Mouse (Mus musculus) yolk sac, embryonic 10.5 days (tissue): ENCODE data around the gene Zfp948.

Source experiments
- DNase-seq: peaks from one replicate; pipeline ENCODE4 v3.0.0-alpha.2; 2017; ENCODE audit warnings: low spot score

The Zfp948 gene

DNA sequence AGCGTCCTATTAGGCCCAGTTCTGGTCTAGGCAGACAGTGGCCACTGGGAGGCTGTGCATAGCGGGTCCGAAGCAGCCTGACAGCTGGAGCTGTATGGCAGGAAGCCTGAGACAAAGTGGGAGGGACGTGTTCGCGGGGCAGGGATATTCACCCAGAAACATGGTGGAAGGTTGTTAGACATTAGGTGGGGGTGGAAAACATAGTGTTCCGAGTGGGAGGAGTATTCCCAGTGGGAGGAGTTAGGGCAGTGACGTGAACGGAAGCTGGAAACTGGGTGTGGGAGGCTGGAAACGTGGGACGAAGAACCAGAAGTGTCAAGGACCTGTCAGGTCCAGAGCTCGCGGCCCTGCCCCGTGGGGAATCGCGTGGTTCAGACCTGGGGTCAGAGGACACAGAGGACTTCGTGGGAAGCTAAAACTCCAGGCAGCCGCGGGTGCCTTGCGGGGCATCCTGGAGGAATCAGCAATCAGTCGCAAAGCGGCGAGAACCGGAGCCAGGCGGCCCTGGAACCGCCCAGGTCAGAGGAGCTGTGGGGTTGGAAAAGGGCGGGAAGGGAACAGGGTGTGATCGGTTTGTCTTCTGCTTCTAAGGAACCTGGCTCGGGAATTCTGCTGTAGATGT lies at the start of gene Zfp948:
Gene Zfp948, plus strand, starts transcription at position 281 of the 622 bp plus-strand sequence.
- DNase-seq = peak; percentile 94

GRCm38 (mm10) chr17:21517130-21517671 lies 49.6 kb upstream of the Zfp948 start:
- DNase-seq = no peak

DNA sequence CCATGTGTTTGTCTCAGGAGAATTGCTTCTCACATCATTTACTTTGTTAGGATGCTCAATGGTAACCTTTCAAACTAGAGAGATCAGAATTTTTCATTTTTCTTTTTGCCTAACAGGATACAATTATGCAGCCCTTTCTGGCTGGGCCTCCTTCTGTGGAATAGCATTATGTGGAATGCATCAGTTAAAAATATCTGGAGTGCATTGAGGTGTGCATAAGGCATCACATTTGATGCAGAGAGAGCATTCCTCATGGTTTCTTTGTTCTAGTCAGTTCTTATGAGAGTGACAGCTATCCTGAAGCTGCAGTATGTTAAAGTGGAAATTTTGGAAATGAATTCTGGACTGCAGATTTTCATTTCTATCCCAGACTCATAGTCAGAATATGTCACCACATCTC lies 40.5 kb upstream of the Zfp948 start:
- no peak for DNase-seq

DNA sequence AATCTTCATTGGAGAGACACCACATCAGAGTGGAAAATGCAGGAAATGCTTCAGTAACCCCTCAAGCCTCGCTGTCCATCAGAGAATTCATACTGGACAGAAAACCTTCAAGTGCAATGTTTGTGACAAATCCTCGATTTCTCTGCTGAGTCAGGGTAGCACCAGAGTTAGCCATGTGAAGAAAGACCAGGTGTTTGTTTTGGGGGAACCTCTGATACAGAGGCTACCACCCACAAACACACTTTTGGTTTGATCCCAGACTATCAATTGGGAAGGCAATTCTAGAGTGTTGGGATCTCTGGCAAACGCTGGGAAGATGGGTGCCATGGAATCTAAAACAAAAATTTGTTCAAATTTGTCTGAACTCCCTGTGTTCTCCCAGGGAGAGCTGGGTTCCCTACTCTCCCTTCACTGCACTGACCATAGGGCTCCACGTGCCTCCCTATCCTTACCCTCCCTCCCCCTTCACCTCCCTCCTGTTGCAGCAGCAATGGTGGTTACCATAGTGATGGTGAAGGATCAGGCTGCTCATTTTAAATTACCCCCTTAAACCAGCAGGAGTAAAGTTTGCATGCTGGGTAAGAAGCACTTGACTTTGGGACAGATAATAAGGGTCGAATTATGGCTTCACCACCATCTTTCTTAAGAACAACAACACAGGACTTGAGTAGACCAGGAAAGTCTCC lies 36.0 kb upstream of the Zfp948 start:
- DNase-seq = no peak

GRCm38 (mm10) chr17:21531621-21532020 lies 35.2 kb upstream of the Zfp948 start:
- no peak for DNase-seq

DNA sequence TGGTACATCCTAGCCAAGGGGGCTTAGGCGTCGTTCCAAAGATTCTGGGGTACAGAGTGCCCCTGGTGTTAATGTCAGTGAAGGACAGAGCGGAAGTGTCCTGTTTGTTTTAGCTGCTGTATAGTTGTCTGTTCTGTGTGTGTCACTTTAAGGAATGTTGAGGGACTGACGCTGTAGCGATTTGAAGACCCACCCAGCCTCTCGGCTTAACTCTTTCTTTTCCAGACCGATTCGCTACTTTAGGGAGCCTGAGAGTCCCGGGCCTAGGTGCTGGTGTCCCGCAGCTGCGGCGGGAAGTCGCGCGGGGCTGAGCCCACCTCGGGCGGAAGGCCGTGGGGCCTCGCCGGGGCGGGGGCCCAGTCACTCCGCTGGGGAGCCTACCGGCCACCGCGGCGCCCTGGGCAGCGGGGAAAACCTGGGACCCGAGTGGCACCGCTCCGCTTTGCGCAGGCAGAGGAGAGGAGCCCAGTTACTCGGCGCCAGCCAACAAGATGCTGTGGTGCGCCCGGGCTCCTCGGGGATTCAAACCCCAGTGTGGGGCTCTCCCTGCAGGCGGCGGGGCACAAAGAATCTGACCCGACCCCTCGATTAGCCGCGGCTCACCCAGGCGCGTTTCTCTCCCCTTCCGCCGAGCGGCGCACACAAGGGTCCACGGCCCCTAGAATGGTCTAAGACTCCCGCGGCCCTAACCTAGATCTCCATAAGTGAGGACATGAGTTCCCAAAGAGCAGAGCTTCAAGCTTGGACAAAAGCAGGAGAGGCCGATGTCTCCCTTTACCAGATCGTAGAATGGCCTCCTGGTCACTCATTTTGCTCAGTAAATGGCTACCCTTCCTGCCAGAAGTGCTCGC lies 34.5 kb upstream of the Zfp948 start:
- peak; percentile 80 for DNase-seq

- no peak for DNase-seq
These were observed 32.8 kb upstream of the Zfp948 start for GRCm38 (mm10) chr17:21533961-21534360.

DNA sequence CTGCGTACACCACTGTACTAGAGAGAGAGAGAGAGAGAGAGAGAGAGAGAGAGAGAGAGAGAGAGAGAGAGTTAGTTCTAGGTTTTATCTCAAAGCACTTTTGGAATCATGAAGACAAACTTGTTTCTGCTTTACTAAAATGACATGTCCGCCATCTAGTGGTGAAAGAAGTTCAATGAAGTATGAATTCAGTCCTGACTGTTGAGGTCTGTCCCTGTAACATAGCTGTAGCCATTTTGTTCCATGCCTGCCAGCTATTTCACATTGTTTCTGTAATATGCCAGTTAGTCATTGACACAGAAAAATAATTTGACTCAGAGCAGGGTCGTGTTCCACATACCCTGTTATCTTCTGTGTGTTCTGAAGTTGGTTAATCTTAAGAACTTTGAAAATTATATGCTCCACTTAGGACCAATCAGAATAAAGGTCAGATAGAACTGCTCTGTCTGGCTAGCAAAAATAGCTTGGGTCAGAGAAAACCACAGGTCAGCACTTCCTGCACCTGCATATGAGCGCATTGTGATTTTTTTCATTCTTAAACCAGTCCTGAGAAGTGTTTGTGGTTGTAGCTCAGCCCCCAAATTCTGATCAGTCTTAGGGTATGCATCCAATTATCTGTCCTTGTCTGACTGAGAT lies 32.2 kb upstream of the Zfp948 start:
- DNase-seq = peak; percentile 64

GRCm38 (mm10) chr17:21535096-21536001 lies 31.5 kb upstream of the Zfp948 start, which contains the start of gene Zfp52:
TSS of gene Zfp52 (plus strand) at chr17:21535539.
- DNase-seq = peak; percentile 70

DNA sequence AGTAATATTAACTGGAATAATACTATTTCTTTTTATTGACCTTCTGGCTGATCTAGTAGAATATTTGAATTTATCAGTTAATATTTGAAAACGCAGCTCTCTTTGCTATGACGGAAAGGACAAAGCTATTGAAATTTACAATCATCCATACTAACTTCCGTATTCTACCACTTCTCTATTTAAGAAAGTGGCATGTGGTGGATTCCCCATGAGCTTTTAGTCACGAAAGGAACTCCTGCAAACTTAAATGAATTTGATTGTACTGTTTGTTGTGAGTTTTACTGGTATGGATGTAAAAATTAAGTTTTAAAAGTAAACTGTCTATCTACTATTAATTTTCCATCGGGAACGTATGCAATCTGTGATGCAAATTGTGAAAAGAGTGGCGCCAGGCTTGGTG lies 30.7 kb upstream of the Zfp948 start:
- no peak for DNase-seq

DNA sequence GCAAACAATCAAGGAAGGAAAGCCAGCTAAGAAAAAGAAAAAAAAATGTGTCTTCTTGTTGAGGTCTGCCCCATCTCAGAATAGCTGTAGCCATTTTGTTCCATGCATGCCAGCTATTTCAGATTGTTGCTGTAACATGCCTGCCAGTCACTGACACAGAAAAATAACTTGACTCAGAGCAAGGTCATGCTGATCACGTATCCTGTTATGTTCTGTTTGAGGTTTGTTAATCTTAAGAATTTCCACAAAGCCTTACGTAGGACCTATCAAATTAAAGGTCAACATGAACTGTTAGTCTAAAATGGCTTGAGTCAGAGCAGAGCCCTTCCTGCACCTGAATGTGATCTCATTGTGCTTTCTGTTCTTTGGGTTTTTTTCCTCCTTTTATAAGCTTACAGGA lies 30.1 kb upstream of the Zfp948 start:
- no peak for DNase-seq

DNA sequence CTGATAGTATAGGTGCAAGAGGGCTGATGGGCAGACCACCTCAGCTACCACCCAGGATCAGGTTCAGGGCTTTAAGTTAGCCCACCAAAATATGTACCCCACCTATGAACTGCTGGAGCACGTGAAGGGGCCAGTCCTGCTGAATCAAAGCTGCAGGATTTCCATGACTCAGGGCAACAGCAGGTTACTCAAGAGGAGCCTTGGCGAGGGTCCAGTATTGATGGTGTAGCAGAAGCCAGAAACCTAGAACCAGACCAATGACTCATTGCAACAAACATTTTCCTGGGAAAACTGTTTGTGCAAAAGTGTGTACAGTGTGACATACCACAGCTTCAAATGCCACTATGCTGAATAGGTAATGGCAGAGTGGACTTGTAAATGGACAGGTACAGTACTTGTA lies 9.0 kb upstream of the Zfp948 start:
- DNase-seq = no peak

DNA sequence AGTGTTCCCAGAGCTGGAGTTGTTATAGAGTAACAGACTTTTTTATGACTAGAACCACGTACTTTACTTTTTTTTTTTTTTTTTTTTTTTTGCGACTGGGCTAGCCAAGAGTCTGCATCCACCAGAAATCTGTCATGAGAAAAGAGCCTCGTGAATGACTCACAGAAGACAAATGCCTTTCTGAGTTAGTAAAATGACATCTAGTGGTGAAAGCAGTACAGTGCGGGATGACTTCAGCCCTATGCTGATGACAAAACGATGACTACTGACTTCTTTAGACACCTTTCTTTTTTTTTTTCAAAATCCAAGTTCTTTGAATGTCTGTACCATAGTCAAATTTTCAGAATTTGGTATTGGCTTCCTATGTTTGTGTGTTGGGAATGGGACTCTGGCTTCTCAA lies 588 bp upstream of the Zfp948 start:
- DNase-seq = no peak

- DNase-seq = peak; percentile 82
These were observed 888 bp downstream of the Zfp948 start for GRCm38 (mm10) chr17:21567696-21568095.

GRCm38 (mm10) chr17:21579080-21579479 lies 12.3 kb downstream of the Zfp948 start:
- DNase-seq = peak; percentile 47

- peak; percentile 66 for DNase-seq
These were observed 12.8 kb downstream of the Zfp948 start for GRCm38 (mm10) chr17:21579493-21580175.

DNA sequence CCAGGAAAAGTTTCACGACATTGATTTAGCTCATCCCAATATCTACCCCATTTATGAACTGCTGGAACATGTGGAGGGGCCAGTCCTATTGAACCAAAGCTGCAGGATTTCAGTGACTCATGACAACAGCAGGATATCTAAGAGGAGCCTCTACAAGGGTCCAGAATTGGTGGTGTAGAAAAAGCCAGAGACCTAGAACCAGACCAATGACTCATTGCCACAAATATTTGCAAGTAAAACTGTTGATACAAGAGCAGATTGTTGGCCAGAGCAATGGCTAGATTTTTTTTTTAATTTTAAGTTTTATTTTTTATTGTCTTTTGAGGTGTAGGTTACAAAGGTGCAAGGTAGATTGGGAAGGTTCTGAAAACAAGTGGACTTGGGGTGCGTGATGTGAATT lies 18.7 kb downstream of the Zfp948 start:
- DNase-seq = no peak

DNA sequence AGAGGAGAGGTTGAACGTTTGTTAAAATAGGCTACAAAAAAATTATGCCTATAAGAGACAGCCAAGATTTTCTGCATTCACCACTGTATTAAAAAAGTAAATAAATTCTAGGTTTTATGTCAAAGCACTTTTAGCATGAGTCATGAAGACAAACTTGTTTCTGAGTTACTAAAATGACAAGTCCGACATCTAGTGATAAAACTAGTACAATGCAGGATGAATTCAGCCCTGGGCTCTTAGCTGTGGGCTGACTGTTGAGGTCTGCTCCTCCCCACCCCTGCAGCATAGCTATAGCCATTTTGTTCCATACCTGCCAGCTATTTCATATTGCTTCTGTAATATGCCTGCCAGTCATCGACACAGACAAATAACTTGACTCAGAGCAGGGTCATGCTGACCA lies 49.5 kb downstream of the Zfp948 start:
- DNase-seq = no peak

DNA sequence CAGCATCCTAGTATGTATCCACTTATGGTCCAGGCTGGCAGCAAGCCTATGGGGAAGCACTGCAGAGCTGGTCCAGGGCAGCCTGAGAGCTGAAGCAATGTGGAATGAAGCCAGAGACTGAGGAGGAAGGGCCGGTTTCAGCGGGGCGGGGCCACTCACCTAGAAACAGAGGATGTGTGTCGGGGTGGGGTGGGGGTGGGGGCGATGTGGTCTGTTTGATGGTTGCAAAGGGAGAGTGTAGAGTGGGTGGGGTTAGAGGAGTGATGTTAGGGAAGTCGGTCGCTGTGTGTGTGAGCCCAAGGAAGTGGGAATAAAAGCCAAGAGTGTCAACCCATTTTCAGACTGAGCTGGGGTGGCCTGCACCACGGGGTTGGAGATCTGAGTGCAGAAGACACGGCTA lies 50.5 kb downstream of the Zfp948 start:
- DNase-seq = no peak

DNA sequence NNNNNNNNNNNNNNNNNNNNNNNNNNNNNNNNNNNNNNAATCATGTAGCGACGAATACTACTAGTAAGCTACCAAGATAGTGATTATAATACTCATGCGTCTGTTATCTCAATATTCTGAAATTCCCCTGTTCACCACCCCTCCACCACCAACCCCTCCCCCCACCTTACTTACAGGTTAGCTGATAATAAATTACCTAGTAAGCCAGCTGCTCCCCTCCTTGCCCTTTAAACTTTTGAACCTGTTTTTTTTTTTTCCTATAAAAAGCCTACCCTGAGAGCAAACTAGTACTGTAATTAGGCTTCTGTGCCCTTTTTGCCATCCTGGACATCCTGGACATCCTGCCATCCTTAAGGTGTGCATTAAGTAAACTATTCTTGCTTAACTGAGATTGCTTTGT lies 56.8 kb downstream of the Zfp948 start:
- no peak for DNase-seq
